Mouse (Mus musculus) forebrain, embryonic 11.5 days (tissue): ENCODE data around the gene Slc22a8. TPM values are rescaled to one million over a fixed set of nuclear protein-coding genes. Genes with fewer than 3 reads are reported as not detected.

Source experiments
- ATAC-seq: fragments of 200-750 bp; cut with Nextera tagmentation; replicated peaks from 2 replicates; pipeline ENCODE4 v1.8.0; 2017; ENCODE audit warnings: moderate TSS enrichment; ENCODE audit not compliant: low FRiP score
- DNase-seq: peaks from one replicate; pipeline ENCODE4 v3.0.0-alpha.2; 2017; ENCODE audit warnings: low spot score
- H3K27ac ChIP-seq: fragments of 300-500 bp; sonication (generic); 2 replicates; pipeline ENCODE4 v1.5.1; 2014; ENCODE audit warnings: low read depth, low read length
- H3K27me3 ChIP-seq: fragments of 300-500 bp; sonication (generic); 2 replicates; pipeline ENCODE4 v1.6.1; 2014; ENCODE audit warnings: mild to moderate bottlenecking, low read length, mixed read lengths; ENCODE audit not compliant: control insufficient read depth, insufficient read depth
- H3K36me3 ChIP-seq: fragments of 300-500 bp; sonication (generic); 2 replicates; pipeline ENCODE4 v1.6.1; 2014; ENCODE audit warnings: mild to moderate bottlenecking, low read length, moderate library complexity, mixed read lengths; ENCODE audit not compliant: control insufficient read depth, insufficient read depth
- H3K4me1 ChIP-seq: fragments of 300-500 bp; sonication (generic); replicated peaks from 2 replicates; pipeline ENCODE4 v1.6.1; 2014; ENCODE audit warnings: low read length, mixed read lengths; ENCODE audit not compliant: control insufficient read depth, insufficient read depth
- H3K4me2 ChIP-seq: fragments of 300-500 bp; sonication (generic); 2 replicates; pipeline ENCODE4 v1.6.1; 2014; ENCODE audit warnings: low read depth, mild to moderate bottlenecking, low read length, moderate library complexity, mixed read lengths; ENCODE audit not compliant: severe bottlenecking
- H3K4me3 ChIP-seq: fragments of 300-500 bp; sonication (generic); 2 replicates; pipeline ENCODE4 v1.5.1; 2014; ENCODE audit warnings: low read depth, low read length
- H3K9ac ChIP-seq: fragments of 300-500 bp; sonication (generic); 2 replicates; pipeline ENCODE4 v1.6.1; 2014; ENCODE audit warnings: low read length
- H3K9me3 ChIP-seq: fragments of 300-500 bp; sonication (generic); 2 replicates; pipeline ENCODE4 v1.6.1; 2016; ENCODE audit warnings: low read length, mixed read lengths; ENCODE audit not compliant: control insufficient read depth
- WGBS: fragments of 180-500 bp; shearing (Covaris S2); extraction: QIAGEN DNeasy Blood & Tissue Kit; methylation state at CpG from one replicate; pipeline ENCODE4 v1.1.7; 2014; 5-methylcytosine and 5-hydroxymethylcytosine counted together
- polyA plus RNA-seq: library from polyadenylated mRNA; unstranded; fragments of >200 nt; fragmentation: Nextera tagmentation; extraction: Ambion mirVana; gene quantifications from 2 replicates; pipeline ENCODE4 v1.2.1, GENCODE M21; 2014

Slc22a8 gene
- polyA plus RNA-seq, 1 experiment from 2014 or later = 0.16 TPM

- ATAC-seq = no peak
- H3K27ac ChIP-seq = no peak overlapping the region
- DNase-seq = peak; percentile 10
- H3K27me3 ChIP-seq = no peaks in the 10 kb centered on the region
- no peaks in the 10 kb centered on the region for H3K9me3 ChIP-seq
- H3K4me3 ChIP-seq = no peak overlapping the region
- H3K4me2 ChIP-seq = no peak overlapping the region
- 51% methylated on average over 3 of the region's 3 CpGs for WGBS
- no peak overlapping the region for H3K9ac ChIP-seq
- H3K36me3 ChIP-seq = no peaks in the 10 kb centered on the region
- H3K4me1 ChIP-seq = no peaks in the 10 kb centered on the region
Measured at GRCm38 (mm10) chr19:8586350-8586749, 4.7 kb upstream of the Slc22a8 start.

- no peaks in the 10 kb centered on the region for H3K4me1 ChIP-seq
- 71% methylated on average over 1 of the region's 1 CpGs for WGBS
- H3K9me3 ChIP-seq = no peaks in the 10 kb centered on the region
- H3K4me3 ChIP-seq = no peak overlapping the region
- DNase-seq (peak; percentile 47), ATAC-seq (no peak)
- H3K4me2 ChIP-seq = no peak overlapping the region
- no peaks in the 10 kb centered on the region for H3K36me3 ChIP-seq
- no peaks in the 10 kb centered on the region for H3K27me3 ChIP-seq
- H3K27ac ChIP-seq = no peak overlapping the region
- no peak overlapping the region for H3K9ac ChIP-seq
Measured at GRCm38 (mm10) chr19:8587315-8587714, 3.7 kb upstream of the Slc22a8 start.

GRCm38 (mm10) chr19:8592155-8592554, 1.1 kb downstream of the Slc22a8 start:
- no peaks in the 10 kb centered on the region for H3K36me3 ChIP-seq
- no peaks in the 10 kb centered on the region for H3K9me3 ChIP-seq
- no peaks in the 10 kb centered on the region; the same call in 1 of the 2 replicates for H3K4me1 ChIP-seq
- no peak overlapping the region for H3K9ac ChIP-seq
- H3K27me3 ChIP-seq = no peaks in the 10 kb centered on the region
- no peak overlapping the region for H3K4me3 ChIP-seq
- 69% methylated on average over 2 of the region's 2 CpGs for WGBS
- no peak for ATAC-seq
- no peak overlapping the region for H3K27ac ChIP-seq
- DNase-seq = peak; percentile 10
- no peak overlapping the region for H3K4me2 ChIP-seq

- no peaks in the 10 kb centered on the region; the same call in 1 of the 2 replicates for H3K4me1 ChIP-seq
- no peak overlapping the region for H3K9ac ChIP-seq
- no peak overlapping the region for H3K4me2 ChIP-seq
- no peak overlapping the region for H3K4me3 ChIP-seq
- no peak for ATAC-seq
- no peaks in the 10 kb centered on the region for H3K27me3 ChIP-seq
- no peak for DNase-seq
- 61% methylated on average over 6 of the region's 6 CpGs for WGBS
- no peaks in the 10 kb centered on the region for H3K9me3 ChIP-seq
- no peaks in the 10 kb centered on the region for H3K36me3 ChIP-seq
- H3K27ac ChIP-seq = no peak overlapping the region
Measured at GRCm38 (mm10) chr19:8592873-8593408, 1.9 kb downstream of the Slc22a8 start.

GRCm38 (mm10) chr19:8593833-8594232, 2.8 kb downstream of the Slc22a8 start:
- DNase-seq (no peak), ATAC-seq (no peak)
- H3K4me2 ChIP-seq = no peak overlapping the region
- 88% methylated on average over 11 of the region's 11 CpGs for WGBS
- no peaks in the 10 kb centered on the region; the same call in 1 of the 2 replicates for H3K4me1 ChIP-seq
- no peak overlapping the region for H3K4me3 ChIP-seq
- no peaks in the 10 kb centered on the region for H3K9me3 ChIP-seq
- H3K9ac ChIP-seq = no peak overlapping the region
- H3K27ac ChIP-seq = no peak overlapping the region
- H3K36me3 ChIP-seq = no peaks in the 10 kb centered on the region
- H3K27me3 ChIP-seq = no peaks in the 10 kb centered on the region

GRCm38 (mm10) chr19:8594518-8594917, 3.5 kb downstream of the Slc22a8 start:
- H3K4me1 ChIP-seq = no peaks in the 10 kb centered on the region; the same call in 1 of the 2 replicates
- H3K36me3 ChIP-seq = no peaks in the 10 kb centered on the region
- no peak overlapping the region for H3K4me2 ChIP-seq
- no peaks in the 10 kb centered on the region for H3K9me3 ChIP-seq
- ATAC-seq (no peak), DNase-seq (peak; percentile 54)
- H3K27ac ChIP-seq = no peak overlapping the region
- H3K4me3 ChIP-seq = no peak overlapping the region
- no peaks in the 10 kb centered on the region for H3K27me3 ChIP-seq
- 0% methylated on average over 1 of the region's 1 CpGs for WGBS
- H3K9ac ChIP-seq = no peak overlapping the region

- ATAC-seq (no peak), DNase-seq (no peak)
- no peaks in the 10 kb centered on the region for H3K9me3 ChIP-seq
- no peaks in the 10 kb centered on the region; the same call in 1 of the 2 replicates for H3K4me1 ChIP-seq
- no peak overlapping the region for H3K4me3 ChIP-seq
- no peaks in the 10 kb centered on the region for H3K27me3 ChIP-seq
- no peak overlapping the region for H3K27ac ChIP-seq
- no peaks in the 10 kb centered on the region for H3K36me3 ChIP-seq
- no peak overlapping the region for H3K4me2 ChIP-seq
- H3K9ac ChIP-seq = no peak overlapping the region
- WGBS = 43% methylated on average over 4 of the region's 4 CpGs
Measured at GRCm38 (mm10) chr19:8597269-8597668, 6.2 kb downstream of the Slc22a8 start.

- no peak overlapping the region for H3K27ac ChIP-seq
- no peaks in the 10 kb centered on the region for H3K36me3 ChIP-seq
- no peak overlapping the region for H3K4me2 ChIP-seq
- WGBS = 81% methylated on average over 2 of the region's 2 CpGs
- ATAC-seq (no peak), DNase-seq (no peak)
- H3K27me3 ChIP-seq = no peaks in the 10 kb centered on the region
- no peak overlapping the region for H3K9ac ChIP-seq
- H3K4me1 ChIP-seq = no peaks in the 10 kb centered on the region; the same call in 1 of the 2 replicates
- no peaks in the 10 kb centered on the region for H3K9me3 ChIP-seq
- H3K4me3 ChIP-seq = no peak overlapping the region
Measured at GRCm38 (mm10) chr19:8599229-8599628, 8.2 kb downstream of the Slc22a8 start.

GRCm38 (mm10) chr19:8601922-8602321, 10.9 kb downstream of the Slc22a8 start:
- DNase-seq (no peak), ATAC-seq (no peak)
- no peaks in the 10 kb centered on the region for H3K36me3 ChIP-seq
- no peak overlapping the region for H3K9ac ChIP-seq
- H3K27me3 ChIP-seq = no peaks in the 10 kb centered on the region
- H3K27ac ChIP-seq = no peak overlapping the region
- H3K4me1 ChIP-seq = no peaks in the 10 kb centered on the region
- no peak overlapping the region for H3K4me3 ChIP-seq
- no peak overlapping the region for H3K4me2 ChIP-seq
- H3K9me3 ChIP-seq = no peaks in the 10 kb centered on the region
